Mouse (Mus musculus): ENCODE measurements around the gene Lamb3.
"Not testable (repeated sequence)": the region's sequence is repeated elsewhere in the genome, so short reads cannot be mapped to it uniquely, and the experiment has no call there.

The Lamb3 gene

DNA sequence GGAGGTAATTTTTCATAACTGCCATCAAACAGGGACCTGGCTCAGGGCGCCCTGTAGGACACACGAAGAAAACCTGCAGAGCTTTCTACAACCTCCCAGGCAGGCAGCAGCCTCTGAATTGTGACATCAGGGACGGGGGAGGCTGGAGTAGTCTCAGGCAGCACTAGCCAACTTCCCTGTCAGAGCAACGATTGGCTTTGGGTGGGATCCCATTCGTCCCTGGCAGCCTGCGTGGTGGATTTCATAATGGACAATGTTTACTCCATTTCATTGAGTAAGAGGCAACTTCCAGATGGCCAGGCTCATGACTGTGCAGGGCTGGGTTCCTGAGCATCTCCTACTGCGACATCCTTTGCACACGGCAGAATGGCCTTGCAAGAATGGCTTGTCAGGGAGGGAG lies 34.7 kb downstream of the Lamb3 start:
- peak; percentile 97 for ATAC-seq (ENCODE audit: insufficient number of reproducible peaks, low FRiP score, low TSS enrichment)

DNA sequence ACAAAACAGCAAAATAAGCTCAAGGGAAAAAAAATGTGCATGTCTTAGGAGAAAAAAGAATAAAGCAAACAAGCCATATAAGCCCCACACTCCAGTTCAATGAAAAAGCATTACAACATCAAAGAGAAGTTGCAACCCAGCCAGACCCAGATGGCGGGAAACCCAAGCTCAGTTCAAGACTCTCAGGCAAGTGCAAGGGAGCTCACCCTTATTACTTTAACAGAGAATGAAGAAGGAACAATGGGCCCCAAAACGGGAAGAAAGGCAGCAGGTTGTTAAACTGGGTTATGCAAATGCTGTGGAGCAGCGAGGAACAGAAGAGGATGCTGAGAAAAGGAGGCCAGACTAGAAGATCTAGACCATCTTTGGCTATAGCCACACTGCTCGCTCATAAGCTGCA lies 35.4 kb downstream of the Lamb3 start:
- ATAC-seq (ENCODE audit: insufficient number of reproducible peaks, low FRiP score, low TSS enrichment): no peak

DNA sequence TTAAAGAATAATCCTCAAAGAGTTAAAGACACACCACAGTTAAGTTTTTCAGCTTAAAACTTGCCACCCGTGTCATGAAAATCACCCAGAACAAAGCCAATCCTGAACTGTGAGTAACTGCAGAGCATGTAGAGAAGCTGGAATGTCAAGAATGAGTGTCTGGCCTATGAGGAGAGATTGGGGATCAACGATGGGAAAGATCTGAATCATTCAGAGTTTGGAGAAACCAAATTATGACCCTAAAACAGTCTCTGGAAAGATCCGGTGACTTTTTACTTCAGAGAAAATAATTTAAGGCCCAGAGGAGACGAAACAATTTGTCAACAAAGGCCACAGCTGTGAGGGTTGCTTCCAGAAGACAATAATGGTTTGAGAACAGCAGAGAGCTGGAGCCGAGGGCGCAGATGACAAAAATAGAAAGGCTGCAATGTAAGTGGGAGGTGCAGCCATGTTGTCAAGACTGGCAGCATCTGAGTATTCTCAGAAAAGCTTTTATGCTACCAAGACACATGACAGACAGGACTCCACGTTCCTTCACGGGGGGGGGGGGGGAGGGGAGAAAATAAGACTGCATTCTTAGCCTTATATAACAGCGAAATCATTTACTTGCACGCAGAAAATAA lies 36.2 kb downstream of the Lamb3 start:
- no peak for ATAC-seq (ENCODE audit: insufficient number of reproducible peaks, low FRiP score, low TSS enrichment)

- ATAC-seq (ENCODE audit: insufficient number of reproducible peaks, low FRiP score, low TSS enrichment): no peak
These were observed 36.7 kb downstream of the Lamb3 start for GRCm38 (mm10) chr1:193244235-193244634.

DNA sequence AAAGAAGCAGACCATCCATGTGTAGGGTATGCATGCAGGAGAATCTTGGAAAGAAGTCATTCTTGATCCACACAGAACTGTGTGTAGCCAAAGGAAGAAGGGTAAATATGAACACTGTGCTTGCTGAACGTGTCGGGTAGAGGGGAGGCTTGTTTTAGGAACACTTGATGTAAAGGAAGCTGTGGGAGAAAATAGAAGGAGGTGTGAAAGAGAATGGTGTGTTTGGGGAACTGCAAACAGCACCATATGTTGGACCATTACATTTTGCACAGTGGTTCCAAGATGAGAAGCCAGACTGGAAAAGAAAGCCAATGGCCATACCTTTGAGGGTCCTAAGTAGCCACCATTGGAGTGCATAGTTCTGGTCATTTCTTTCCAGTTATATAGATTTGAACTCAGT lies 42.5 kb downstream of the Lamb3 start:
- ATAC-seq (ENCODE audit: insufficient number of reproducible peaks, low FRiP score, low TSS enrichment): no peak

GRCm38 (mm10) chr1:193251386-193251785 lies 43.9 kb downstream of the Lamb3 start:
- ATAC-seq (ENCODE audit: insufficient number of reproducible peaks, low FRiP score, low TSS enrichment): no peak

- ATAC-seq (ENCODE audit: insufficient number of reproducible peaks, low FRiP score, low TSS enrichment): no peak
These were observed 45.1 kb downstream of the Lamb3 start for GRCm38 (mm10) chr1:193252616-193253015.

- ATAC-seq (ENCODE audit: insufficient number of reproducible peaks, low FRiP score, low TSS enrichment): not testable (repeated sequence)
These were observed 46.4 kb downstream of the Lamb3 start for GRCm38 (mm10) chr1:193253895-193254294.

DNA sequence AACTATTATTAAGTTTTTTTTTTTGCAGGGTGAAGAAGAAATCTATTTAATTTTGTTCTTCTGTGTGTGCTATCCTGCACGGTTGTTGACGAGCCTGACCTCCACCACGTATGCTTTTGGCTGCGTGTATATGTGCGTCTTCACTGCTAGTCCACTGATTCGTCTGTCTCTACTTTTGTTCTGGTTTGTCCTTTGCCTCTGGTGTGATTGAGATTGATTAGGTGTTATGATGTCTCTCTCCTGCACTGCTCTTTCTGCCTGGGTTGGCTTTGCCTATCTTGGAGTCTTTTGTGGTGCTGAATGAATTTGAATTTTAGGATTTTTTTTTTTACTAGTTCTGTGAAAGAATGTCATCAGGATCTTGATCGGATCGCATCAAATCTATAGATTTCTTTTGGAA lies 47.5 kb downstream of the Lamb3 start:
- ATAC-seq (ENCODE audit: insufficient number of reproducible peaks, low FRiP score, low TSS enrichment): no peak

DNA sequence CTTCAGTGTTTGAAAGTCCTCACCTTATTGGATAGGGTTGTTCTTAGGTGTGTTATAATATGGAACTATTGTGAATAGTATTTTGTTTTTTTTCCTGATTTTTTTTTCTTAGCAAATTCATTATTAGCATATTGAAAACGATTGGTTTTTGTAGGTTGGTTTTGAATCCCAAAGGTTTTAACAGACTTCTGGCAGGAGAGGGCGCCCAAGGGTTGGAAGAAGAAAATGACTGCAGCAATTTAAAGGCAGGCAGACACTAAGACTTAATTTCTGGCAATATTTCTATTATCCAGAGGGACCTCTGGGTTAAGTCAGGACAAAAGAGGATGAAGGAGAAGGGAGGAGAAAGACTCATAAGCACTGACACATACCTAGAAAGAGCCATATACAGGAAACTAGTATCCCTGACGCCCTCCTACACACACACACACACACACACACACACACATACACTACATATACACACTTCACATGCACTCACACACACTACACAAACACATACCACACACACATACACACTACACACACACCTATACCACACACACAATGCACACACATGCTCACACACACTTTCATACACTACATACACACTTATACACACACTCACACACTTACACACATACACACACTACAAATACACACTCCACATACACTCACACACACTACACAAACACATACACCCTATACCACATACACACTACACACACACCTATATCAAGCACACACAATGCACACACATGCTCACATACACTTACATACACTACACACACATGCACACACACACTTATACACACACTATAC lies 48.2 kb downstream of the Lamb3 start:
- ATAC-seq (ENCODE audit: insufficient number of reproducible peaks, low FRiP score, low TSS enrichment): peak; percentile 41

- ATAC-seq (ENCODE audit: insufficient number of reproducible peaks, low FRiP score, low TSS enrichment): peak; percentile 42; the same call in 1 of the 2 replicates
These were observed 48.7 kb downstream of the Lamb3 start for GRCm38 (mm10) chr1:193256289-193256577.

GRCm38 (mm10) chr1:193256621-193257098 lies 49.2 kb downstream of the Lamb3 start:
- ATAC-seq (ENCODE audit: insufficient number of reproducible peaks, low FRiP score, low TSS enrichment): peak; percentile 47

DNA sequence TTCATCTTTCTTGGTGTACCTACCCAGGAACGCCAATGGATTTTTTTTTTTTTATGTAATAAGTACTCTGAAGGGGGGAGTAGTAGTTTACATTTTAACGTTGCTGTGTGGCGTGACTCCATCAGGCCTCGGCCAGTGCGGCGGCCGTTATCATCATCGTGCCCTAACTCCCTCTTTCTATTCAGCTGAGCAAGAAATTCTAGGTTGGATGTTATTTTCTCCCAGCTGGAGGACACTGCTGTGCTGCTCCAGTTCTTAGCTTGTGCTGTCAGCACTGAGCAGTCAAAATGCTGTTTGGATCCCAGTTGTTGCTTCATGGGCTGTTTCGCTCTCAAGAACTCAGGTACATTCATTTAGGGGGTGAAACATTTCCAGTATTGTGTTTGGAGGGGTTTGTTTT lies 52.1 kb downstream of the Lamb3 start:
- ATAC-seq (ENCODE audit: insufficient number of reproducible peaks, low FRiP score, low TSS enrichment): no peak

- ATAC-seq (ENCODE audit: insufficient number of reproducible peaks, low FRiP score, low TSS enrichment): no peak
These were observed 54.5 kb downstream of the Lamb3 start for GRCm38 (mm10) chr1:193261897-193262548.

- ATAC-seq (ENCODE audit: insufficient number of reproducible peaks, low FRiP score, low TSS enrichment): no peak
These were observed 55.8 kb downstream of the Lamb3 start for GRCm38 (mm10) chr1:193263026-193263907.

- ATAC-seq (ENCODE audit: insufficient number of reproducible peaks, low FRiP score, low TSS enrichment): no peak
These were observed 56.6 kb downstream of the Lamb3 start, which contains the start of gene Hsd11b1 for GRCm38 (mm10) chr1:193263955-193264598. Gene Hsd11b1 (minus strand): TSS chr1:193264075.

- no peak for ATAC-seq (ENCODE audit: insufficient number of reproducible peaks, low FRiP score, low TSS enrichment)
These were observed 58.2 kb downstream of the Lamb3 start for GRCm38 (mm10) chr1:193265734-193266133.

DNA sequence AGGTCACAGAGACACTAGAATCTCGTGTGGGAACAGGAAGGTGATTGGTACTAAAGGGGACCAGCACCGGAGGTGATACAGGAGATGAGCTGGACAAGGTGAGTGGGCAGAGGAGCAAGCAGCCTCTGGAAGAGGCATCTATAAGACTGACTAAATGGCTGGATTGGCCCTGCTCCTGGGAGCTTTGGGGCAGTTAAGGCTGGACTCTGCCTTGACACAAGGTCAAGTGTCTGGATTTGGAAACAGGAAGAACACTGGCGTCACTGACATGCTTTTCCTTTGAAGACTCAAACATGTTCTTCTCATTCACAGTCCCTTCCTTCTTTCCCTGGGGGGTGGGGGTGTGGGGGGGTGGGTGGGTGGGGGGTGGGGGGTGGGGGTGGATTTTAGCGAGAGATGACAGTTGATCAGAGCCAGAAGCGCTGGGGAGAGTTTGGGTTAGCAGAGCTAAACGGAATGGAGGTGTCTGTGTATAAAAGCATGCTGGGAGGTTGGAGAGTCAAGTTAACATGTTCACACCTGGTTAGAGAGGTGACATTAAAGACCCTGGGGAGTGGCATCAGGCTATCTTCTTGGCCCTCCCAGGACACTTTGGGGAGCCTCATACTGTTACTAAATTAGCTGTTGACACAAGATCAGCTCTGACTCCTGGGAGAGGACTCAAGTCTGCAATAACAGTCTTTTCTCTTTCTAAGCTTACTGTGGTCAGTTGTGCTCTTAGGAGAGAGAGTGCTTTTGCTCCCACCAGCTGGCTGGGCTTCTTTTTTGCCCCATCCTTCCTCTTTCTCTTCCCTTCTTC lies 63.7 kb downstream of the Lamb3 start:
- ATAC-seq (ENCODE audit: insufficient number of reproducible peaks, low FRiP score, low TSS enrichment): no peak

Measured in cerebellum, adult (tissue).